Mouse (Mus musculus) cortical plate, adult 2 months (tissue): ENCODE measurements around the gene Rorc.

ENCODE experiments used
- CTCF ChIP-seq: fragments of 200-500 bp; IDR thresholded peaks from 2 replicates; pipeline ENCODE4 v1.5.1; 2011; ENCODE audit warnings: mild to moderate bottlenecking, control low read depth, low read length; ENCODE audit not compliant: insufficient read depth; ENCODE audit errors: extremely low read depth
- POLR2A ChIP-seq: fragments of 200-500 bp; IDR thresholded peaks from 2 replicates; pipeline ENCODE4 v1.6.1; 2011; ENCODE audit warnings: mild to moderate bottlenecking, low read length, control low read depth; ENCODE audit not compliant: insufficient read depth; ENCODE audit errors: extremely low read depth

GRCm38 (mm10) chr3:94393049-94393448 is 20.5 kb downstream of the Rorc start:
- TF ChIP-seq CTCF (no peak), POLR2A (no peak)
